Mouse (Mus musculus): Measurements from ENCODE around the gene Asphd2. TPM values are rescaled to one million over a fixed set of nuclear protein-coding genes. Genes with fewer than 3 reads are reported as not detected.

Asphd2 gene
- polyA plus RNA-seq, 1 experiment from 2014 or later: 1.7 TPM

GRCm38 (mm10) chr5:112367929-112368328 lies 26.7 kb downstream of the Asphd2 start:
- peaks cover 76% of the 10 kb centered on the region for H3K36me3 ChIP-seq (ENCODE audit: control insufficient read depth, insufficient read depth, low read length)
- H3K9me3 ChIP-seq (ENCODE audit: control insufficient read depth, low read length): no peaks in the 10 kb centered on the region
- no peak overlapping the region for H3K9ac ChIP-seq (ENCODE audit: low read length)
- no peak overlapping the region for H3K4me3 ChIP-seq (ENCODE audit: control insufficient read depth in 1 of 2, insufficient read depth in 1 of 2, low read depth in 1 of 2, low read length in 2 of 2)
- WGBS: 75% methylated on average over 12 of the region's 12 CpGs
- H3K27me3 ChIP-seq (ENCODE audit: control insufficient read depth, insufficient read depth, low read length): no peaks in the 10 kb centered on the region
- no peak for ATAC-seq (ENCODE audit: insufficient number of reproducible peaks, insufficient read depth, low FRiP score, low read depth)
- no peak overlapping the region for H3K27ac ChIP-seq (replicated peaks in 1 of 2; ENCODE audit: control insufficient read depth in 1 of 2, insufficient read depth in 1 of 2, low read depth in 2 of 2, low read length in 2 of 2)
- H3K4me2 ChIP-seq (ENCODE audit: low read length): no peak overlapping the region
- no peaks in the 10 kb centered on the region for H3K4me1 ChIP-seq (ENCODE audit: control insufficient read depth in 2 of 2, insufficient read depth in 2 of 2, low read length in 2 of 2)

- no peaks in the 10 kb centered on the region for H3K27me3 ChIP-seq (ENCODE audit: control insufficient read depth, insufficient read depth, low read length)
- H3K27ac ChIP-seq (replicated peaks in 1 of 2; ENCODE audit: control insufficient read depth in 1 of 2, insufficient read depth in 1 of 2, low read depth in 2 of 2, low read length in 2 of 2): no peak overlapping the region
- no peak overlapping the region for H3K4me3 ChIP-seq (ENCODE audit: control insufficient read depth in 1 of 2, insufficient read depth in 1 of 2, low read depth in 1 of 2, low read length in 2 of 2)
- H3K9ac ChIP-seq (ENCODE audit: low read length): no peak overlapping the region
- no peak overlapping the region for H3K4me2 ChIP-seq (ENCODE audit: low read length)
- H3K36me3 ChIP-seq (ENCODE audit: control insufficient read depth, insufficient read depth, low read length): peaks cover 73% of the 10 kb centered on the region
- no peaks in the 10 kb centered on the region for H3K9me3 ChIP-seq (ENCODE audit: control insufficient read depth, low read length)
- ATAC-seq (ENCODE audit: insufficient number of reproducible peaks, insufficient read depth, low FRiP score, low read depth): no peak
- H3K4me1 ChIP-seq (ENCODE audit: control insufficient read depth in 2 of 2, insufficient read depth in 2 of 2, low read length in 2 of 2): no peaks in the 10 kb centered on the region
- WGBS: 81% methylated on average over 4 of the region's 4 CpGs
These were observed 27.3 kb downstream of the Asphd2 start for GRCm38 (mm10) chr5:112367338-112367737.

DNA sequence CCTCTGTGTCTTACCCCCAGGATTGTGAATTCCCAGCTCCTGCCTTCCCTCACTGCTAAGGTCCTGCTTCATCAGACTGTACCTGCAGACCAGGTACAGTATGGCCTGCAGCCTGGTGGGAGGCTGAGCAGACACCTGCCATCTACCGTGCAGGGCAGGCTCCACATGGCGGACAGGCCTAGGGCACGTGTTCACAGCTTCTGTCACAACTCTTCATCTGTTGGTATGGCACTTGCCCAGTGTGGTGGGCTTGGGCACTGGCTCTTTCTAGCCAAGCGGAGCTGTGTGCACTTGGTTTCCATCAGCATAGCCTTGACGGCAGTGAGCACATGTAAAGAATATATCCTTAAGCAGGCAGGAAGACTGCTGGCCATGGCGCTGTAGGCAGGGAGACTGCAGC lies 27.8 kb downstream of the Asphd2 start:
- no peaks in the 10 kb centered on the region for H3K4me1 ChIP-seq (ENCODE audit: control insufficient read depth in 2 of 2, insufficient read depth in 2 of 2, low read length in 2 of 2)
- H3K9me3 ChIP-seq (ENCODE audit: control insufficient read depth, low read length): no peaks in the 10 kb centered on the region
- WGBS: 93% methylated on average over 6 of the region's 6 CpGs
- ATAC-seq (ENCODE audit: insufficient number of reproducible peaks, insufficient read depth, low FRiP score, low read depth): no peak
- no peak overlapping the region for H3K9ac ChIP-seq (ENCODE audit: low read length)
- H3K4me3 ChIP-seq (ENCODE audit: control insufficient read depth in 1 of 2, insufficient read depth in 1 of 2, low read depth in 1 of 2, low read length in 2 of 2): no peak overlapping the region
- H3K4me2 ChIP-seq (ENCODE audit: low read length): no peak overlapping the region
- no peak overlapping the region for H3K27ac ChIP-seq (replicated peaks in 1 of 2; ENCODE audit: control insufficient read depth in 1 of 2, insufficient read depth in 1 of 2, low read depth in 2 of 2, low read length in 2 of 2)
- H3K27me3 ChIP-seq (ENCODE audit: control insufficient read depth, insufficient read depth, low read length): no peaks in the 10 kb centered on the region
- peaks cover 68% of the 10 kb centered on the region for H3K36me3 ChIP-seq (ENCODE audit: control insufficient read depth, insufficient read depth, low read length)

DNA sequence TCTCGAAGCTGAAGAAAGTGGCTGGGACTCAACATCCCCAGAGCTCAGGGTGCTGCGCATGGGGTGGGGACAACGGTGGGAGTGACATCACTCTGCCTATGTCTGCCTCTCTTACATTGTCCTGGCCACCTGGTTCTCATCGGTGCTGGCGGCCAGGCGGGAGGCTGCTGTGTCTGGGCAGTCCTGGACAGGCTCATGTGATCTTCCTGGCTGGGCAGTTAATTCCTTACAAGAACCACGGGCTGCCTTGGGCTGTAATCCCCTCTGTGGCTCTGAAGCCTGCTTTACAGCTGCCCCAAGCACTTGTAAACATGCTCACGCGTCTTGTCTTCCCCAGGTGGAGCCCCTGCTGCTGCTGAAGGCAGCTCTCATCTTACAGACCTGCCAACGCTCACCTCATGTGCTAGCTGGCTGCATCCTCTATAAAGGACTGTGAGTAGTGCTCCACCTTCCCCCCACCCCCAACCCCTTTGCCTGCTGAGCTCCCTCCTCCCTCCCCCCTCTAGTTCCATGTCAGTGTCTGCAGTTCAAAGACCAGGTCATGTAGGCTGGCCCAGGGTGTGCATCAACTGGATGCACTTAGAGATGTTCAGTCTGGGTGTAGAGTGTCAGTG lies 30.4 kb downstream of the Asphd2 start:
- H3K9ac ChIP-seq (ENCODE audit: low read length): no peak overlapping the region
- peaks cover 0 to 5% of the 10 kb centered on the region in 2 experiments; a peak in 2 of 4 replicates for H3K4me1 ChIP-seq (ENCODE audit: control insufficient read depth in 2 of 2, insufficient read depth in 2 of 2, low read length in 2 of 2)
- no peaks in the 10 kb centered on the region for H3K9me3 ChIP-seq (ENCODE audit: control insufficient read depth, low read length)
- no peaks in the 10 kb centered on the region for H3K27me3 ChIP-seq (ENCODE audit: control insufficient read depth, insufficient read depth, low read length)
- H3K36me3 ChIP-seq (ENCODE audit: control insufficient read depth, insufficient read depth, low read length): peaks cover 45% of the 10 kb centered on the region
- ATAC-seq (ENCODE audit: insufficient number of reproducible peaks, insufficient read depth, low FRiP score, low read depth): 0 out of 2 replicates have a peak, but pooled peaks have one; percentile 10
- H3K4me3 ChIP-seq (ENCODE audit: control insufficient read depth in 1 of 2, insufficient read depth in 1 of 2, low read depth in 1 of 2, low read length in 2 of 2): no peak overlapping the region
- H3K4me2 ChIP-seq (ENCODE audit: low read length): no peak overlapping the region
- 71% methylated on average over 10 of the region's 10 CpGs for WGBS
- H3K27ac ChIP-seq (replicated peaks in 1 of 2; ENCODE audit: control insufficient read depth in 1 of 2, insufficient read depth in 1 of 2, low read depth in 2 of 2, low read length in 2 of 2): no peak overlapping the region

DNA sequence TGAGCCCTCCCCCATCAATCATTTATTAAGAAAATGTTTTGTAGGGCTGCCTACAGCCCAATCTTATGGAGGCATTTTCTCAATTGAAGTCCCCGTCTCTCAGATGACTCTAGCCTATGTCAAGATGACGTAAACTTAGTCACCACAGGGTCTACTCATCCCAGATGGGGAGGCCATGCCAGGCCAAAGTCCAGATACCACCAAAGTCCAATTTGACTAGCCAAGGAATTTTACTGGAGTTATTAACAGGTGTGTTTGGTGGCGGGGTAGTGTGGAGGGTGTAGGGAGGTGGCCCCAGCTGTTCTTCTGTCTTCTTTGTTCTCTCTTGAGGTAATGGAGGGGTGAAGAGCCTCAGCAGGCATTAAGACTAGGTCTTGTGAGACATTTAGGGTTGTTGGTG lies 34.6 kb downstream of the Asphd2 start:
- WGBS: 91% methylated on average over 3 of the region's 3 CpGs
- Histone ChIP-seq H3K4me2 (ENCODE audit: low read length) (no peak overlapping the region), H3K9me3 (ENCODE audit: control insufficient read depth, low read length) (no peaks in the 10 kb centered on the region), H3K27me3 (ENCODE audit: control insufficient read depth, insufficient read depth, low read length) (0 out of 2 replicates have a peak, but pooled peaks cover 5% of the 10 kb centered on the region), H3K27ac (replicated peaks in 1 of 2; ENCODE audit: control insufficient read depth in 1 of 2, insufficient read depth in 1 of 2, low read depth in 2 of 2, low read length in 2 of 2) (no peak overlapping the region), H3K36me3 (ENCODE audit: control insufficient read depth, insufficient read depth, low read length) (peaks cover 25% of the 10 kb centered on the region), H3K9ac (ENCODE audit: low read length) (no peak overlapping the region), H3K4me1 (ENCODE audit: control insufficient read depth in 2 of 2, insufficient read depth in 2 of 2, low read length in 2 of 2) (peaks cover 2 to 5% of the 10 kb centered on the region in 2 experiments; a peak in 2 of 4 replicates), H3K4me3 (ENCODE audit: control insufficient read depth in 1 of 2, insufficient read depth in 1 of 2, low read depth in 1 of 2, low read length in 2 of 2) (no peak overlapping the region)
- ATAC-seq (ENCODE audit: insufficient number of reproducible peaks, insufficient read depth, low FRiP score, low read depth): no peak

DNA sequence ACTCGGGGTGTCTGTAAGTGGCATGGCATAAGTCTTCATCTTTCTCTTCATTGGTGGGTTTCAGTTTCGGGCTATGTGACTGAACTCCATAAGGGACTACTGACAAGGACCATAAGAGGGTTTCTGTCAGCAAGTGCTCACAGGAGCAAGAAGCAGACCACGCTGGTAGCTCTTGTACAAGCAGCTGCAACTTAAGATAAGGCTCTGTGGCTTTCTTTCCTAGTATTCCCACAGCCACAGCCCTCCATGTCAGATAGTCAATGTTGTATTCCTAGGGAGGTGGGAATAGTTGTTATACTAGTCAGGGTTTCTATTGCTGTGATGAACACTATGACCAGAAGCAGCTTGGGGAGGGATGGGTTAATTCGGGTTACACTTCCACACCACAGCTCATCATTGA lies 35.1 kb downstream of the Asphd2 start:
- WGBS: 30% methylated on average over 4 of the region's 4 CpGs
- H3K4me1 ChIP-seq (ENCODE audit: control insufficient read depth in 2 of 2, insufficient read depth in 2 of 2, low read length in 2 of 2): peaks cover 2 to 5% of the 10 kb centered on the region in 2 experiments; a peak in 2 of 4 replicates
- H3K9ac ChIP-seq (ENCODE audit: low read length): no peak overlapping the region
- H3K9me3 ChIP-seq (ENCODE audit: control insufficient read depth, low read length): no peaks in the 10 kb centered on the region
- no peak overlapping the region for H3K4me2 ChIP-seq (ENCODE audit: low read length)
- ATAC-seq (ENCODE audit: insufficient number of reproducible peaks, insufficient read depth, low FRiP score, low read depth): no peak
- H3K4me3 ChIP-seq (ENCODE audit: control insufficient read depth in 1 of 2, insufficient read depth in 1 of 2, low read depth in 1 of 2, low read length in 2 of 2): no peak overlapping the region
- H3K27me3 ChIP-seq (ENCODE audit: control insufficient read depth, insufficient read depth, low read length): 0 out of 2 replicates have a peak, but pooled peaks cover 5% of the 10 kb centered on the region
- no peak overlapping the region for H3K27ac ChIP-seq (replicated peaks in 1 of 2; ENCODE audit: control insufficient read depth in 1 of 2, insufficient read depth in 1 of 2, low read depth in 2 of 2, low read length in 2 of 2)
- H3K36me3 ChIP-seq (ENCODE audit: control insufficient read depth, insufficient read depth, low read length): peaks cover 24% of the 10 kb centered on the region

DNA sequence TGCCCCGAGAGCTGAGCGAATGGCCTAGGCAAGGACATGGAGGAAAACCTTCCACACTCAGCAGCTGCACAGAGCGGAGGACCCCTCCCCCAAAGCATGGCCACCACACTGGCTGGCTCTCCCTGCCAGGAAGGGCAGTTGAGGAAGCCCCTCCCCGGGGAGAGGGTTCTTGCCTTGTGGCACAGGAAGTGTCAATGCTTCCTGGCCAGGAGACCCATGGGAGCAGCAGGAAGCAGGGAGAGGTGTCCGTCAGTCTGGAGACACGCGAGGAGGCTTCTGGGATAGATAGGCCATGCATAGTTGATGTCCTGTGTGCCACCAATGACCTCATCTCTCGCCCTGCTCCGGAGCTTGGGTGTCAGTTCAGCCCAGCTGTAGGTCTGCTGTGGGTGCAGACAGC lies 38.3 kb downstream of the Asphd2 start:
- 0 out of 2 replicates have a peak, but pooled peaks cover 5% of the 10 kb centered on the region for H3K27me3 ChIP-seq (ENCODE audit: control insufficient read depth, insufficient read depth, low read length)
- no peak overlapping the region for H3K27ac ChIP-seq (replicated peaks in 1 of 2; ENCODE audit: control insufficient read depth in 1 of 2, insufficient read depth in 1 of 2, low read depth in 2 of 2, low read length in 2 of 2)
- ATAC-seq (ENCODE audit: insufficient number of reproducible peaks, insufficient read depth, low FRiP score, low read depth): no peak
- no peak overlapping the region for H3K9ac ChIP-seq (ENCODE audit: low read length)
- H3K4me2 ChIP-seq (ENCODE audit: low read length): no peak overlapping the region
- H3K36me3 ChIP-seq (ENCODE audit: control insufficient read depth, insufficient read depth, low read length): peaks cover 26% of the 10 kb centered on the region
- H3K4me3 ChIP-seq (ENCODE audit: control insufficient read depth in 1 of 2, insufficient read depth in 1 of 2, low read depth in 1 of 2, low read length in 2 of 2): no peak overlapping the region
- peaks cover 2 to 5% of the 10 kb centered on the region in 2 experiments; a peak in 2 of 4 replicates for H3K4me1 ChIP-seq (ENCODE audit: control insufficient read depth in 2 of 2, insufficient read depth in 2 of 2, low read length in 2 of 2)
- 74% methylated on average over 9 of the region's 9 CpGs for whole genome bisulfite sequencing
- H3K9me3 ChIP-seq (ENCODE audit: control insufficient read depth, low read length): no peaks in the 10 kb centered on the region

- Histone ChIP-seq H3K4me1 (ENCODE audit: control insufficient read depth in 2 of 2, insufficient read depth in 2 of 2, low read length in 2 of 2) (peaks cover 2 to 5% of the 10 kb centered on the region in 2 experiments; a peak in 2 of 4 replicates), H3K4me2 (ENCODE audit: low read length) (no peak within 1 kb of the TSS), H3K9ac (ENCODE audit: low read length) (no peak within 1 kb of the TSS), H3K27ac (replicated peaks in 1 of 2; ENCODE audit: control insufficient read depth in 1 of 2, insufficient read depth in 1 of 2, low read depth in 2 of 2, low read length in 2 of 2) (no peak within 1 kb of the TSS), H3K9me3 (ENCODE audit: control insufficient read depth, low read length) (no peaks in the 10 kb centered on the region), H3K4me3 (ENCODE audit: control insufficient read depth in 1 of 2, insufficient read depth in 1 of 2, low read depth in 1 of 2, low read length in 2 of 2) (no peak within 1 kb of the TSS), H3K27me3 (ENCODE audit: control insufficient read depth, insufficient read depth, low read length) (0 out of 2 replicates have a peak, but pooled peaks cover 5% of the 10 kb centered on the region), H3K36me3 (ENCODE audit: control insufficient read depth, insufficient read depth, low read length) (peaks cover 30% of the 10 kb centered on the region)
- no peak for ATAC-seq (ENCODE audit: insufficient number of reproducible peaks, insufficient read depth, low FRiP score, low read depth)
- 63% methylated on average over 13 of the region's 13 CpGs for WGBS
These were observed 38.8 kb downstream of the Asphd2 start, which contains the start of gene Gm6583 for GRCm38 (mm10) chr5:112355910-112356309. TSS of gene Gm6583 (minus strand) at chr5:112356033.

All from heart, embryonic 14.5 days (tissue).